Mouse (Mus musculus) forelimb bud, embryonic 11.5 days (tissue): ENCODE data around the gene Nfkb2.
A peak's percentile ranks its signal among the peaks of the same experiment; 100 is the strongest.

ENCODE experiments used
- DNase-seq: peaks from one replicate; pipeline ENCODE4 v3.0.0-alpha.2; 2012; ENCODE audit warnings: low read depth, low spot score

Gene Nfkb2

GRCm38 (mm10) chr19:46344710-46345419 is 40.7 kb downstream of the Nfkb2 start:
- DNase-seq = no peak

- DNase-seq = no peak
Observed at GRCm38 (mm10) chr19:46347146-46347545, 43.0 kb downstream of the Nfkb2 start.

GRCm38 (mm10) chr19:46347936-46348668 is 44.0 kb downstream of the Nfkb2 start:
- no peak for DNase-seq

GRCm38 (mm10) chr19:46348761-46349458 is 44.8 kb downstream of the Nfkb2 start:
- DNase-seq = peak; percentile 69

- no peak for DNase-seq
Observed at GRCm38 (mm10) chr19:46349550-46349949, 45.4 kb downstream of the Nfkb2 start.

- DNase-seq = no peak
Observed at GRCm38 (mm10) chr19:46350168-46350932, 46.2 kb downstream of the Nfkb2 start, which contains the start of gene 2310034G01Rik. 2310034G01Rik (minus strand) TSS chr19:46350302.

GRCm38 (mm10) chr19:46356701-46357138 is 52.6 kb downstream of the Nfkb2 start:
- peak; percentile 81 for DNase-seq

- DNase-seq = no peak
Observed at GRCm38 (mm10) chr19:46357344-46358280, 53.5 kb downstream of the Nfkb2 start.

- DNase-seq = no peak
Observed at GRCm38 (mm10) chr19:46358381-46358780, 54.3 kb downstream of the Nfkb2 start.
